Mouse (Mus musculus) lung, embryonic 15.5 days (tissue): ENCODE data around the gene Triml2. TPM values are rescaled to one million over a fixed set of nuclear protein-coding genes. Genes with fewer than 3 reads are reported as not detected.

ENCODE experiments used
- ATAC-seq: fragments of 200-750 bp; cut with Nextera tagmentation; 2 replicates; pipeline ENCODE4 v1.8.0; 2017; ENCODE audit warnings: moderate number of reproducible peaks, borderline replicate concordance; ENCODE audit not compliant: low FRiP score, low TSS enrichment; ENCODE audit errors: extremely low read depth
- H3K27ac ChIP-seq: fragments of 300-500 bp; sonication (generic); 2 replicates; pipeline ENCODE4 v1.5.1; 2015; ENCODE audit warnings: moderate library complexity, mild to moderate bottlenecking, inconsistent platforms
- H3K27me3 ChIP-seq: fragments of 300-500 bp; sonication (generic); 2 replicates; pipeline ENCODE4 v1.6.1; 2015; ENCODE audit warnings: inconsistent platforms
- H3K36me3 ChIP-seq: fragments of 300-500 bp; sonication (generic); 2 replicates; pipeline ENCODE4 v1.6.1; 2015; ENCODE audit warnings: inconsistent platforms
- H3K4me1 ChIP-seq: fragments of 300-500 bp; sonication (generic); 2 replicates; pipeline ENCODE4 v1.6.1; 2015; ENCODE audit warnings: inconsistent platforms
- H3K4me2 ChIP-seq: fragments of 300-500 bp; sonication (generic); 2 replicates; pipeline ENCODE4 v1.6.1; 2015; ENCODE audit warnings: inconsistent platforms, mild to moderate bottlenecking, moderate library complexity
- H3K4me3 ChIP-seq: fragments of 300-500 bp; sonication (generic); 2 replicates; pipeline ENCODE4 v1.5.1; 2015; ENCODE audit warnings: mild to moderate bottlenecking, inconsistent platforms
- H3K9ac ChIP-seq: fragments of 300-500 bp; sonication (generic); 2 replicates; pipeline ENCODE4 v1.6.1; 2015; ENCODE audit warnings: inconsistent platforms
- H3K9me3 ChIP-seq: fragments of 300-500 bp; sonication (generic); 2 replicates; pipeline ENCODE4 v1.6.1; 2016; ENCODE audit warnings: inconsistent platforms
- WGBS: fragments of 180-500 bp; shearing (Covaris S2); methylation state at CpG from one replicate; pipeline ENCODE4 v1.1.7; 2015; 5-methylcytosine and 5-hydroxymethylcytosine counted together
- polyA plus RNA-seq: library from polyadenylated mRNA; unstranded; fragments of >200 nt; fragmentation: Nextera tagmentation; extraction: Ambion mirVana; gene quantifications from 2 replicates; pipeline ENCODE4 v1.2.1, GENCODE M21; 2015

Gene Triml2
- not detected in 2 replicates for polyA plus RNA-seq

DNA sequence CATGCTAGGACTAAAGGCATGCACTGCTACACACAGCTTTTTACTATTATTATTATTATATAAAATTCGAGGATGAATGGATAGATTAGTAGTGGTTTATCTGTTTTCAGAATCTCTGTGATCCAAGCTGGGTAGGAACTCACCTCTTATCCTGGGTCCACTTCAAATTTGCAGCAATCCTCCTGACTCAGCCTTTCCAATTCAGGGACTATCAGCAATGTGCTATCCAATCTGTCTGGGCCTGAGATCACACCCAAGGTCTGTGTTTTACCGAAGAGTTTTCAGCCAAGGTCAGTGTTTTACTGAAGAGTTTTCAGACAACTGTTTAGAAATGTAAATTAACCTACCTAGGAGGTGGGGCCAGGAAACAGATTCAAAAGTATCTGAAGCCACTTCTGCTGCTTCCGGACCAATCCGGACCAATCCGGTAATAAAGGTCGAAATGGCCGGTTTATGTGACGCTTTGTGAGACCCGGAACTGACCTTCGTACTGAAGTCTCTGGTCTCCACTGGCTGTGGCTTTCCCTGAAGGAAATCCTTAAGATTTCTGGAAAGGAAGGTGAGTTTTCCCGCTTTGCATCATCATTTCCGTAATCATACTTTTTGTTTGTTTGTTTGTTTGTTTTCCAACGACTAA lies at the start of gene Triml2:
TSS of gene Triml2 (plus strand) at position 488 of the 637 bp plus-strand sequence.
- H3K27me3 ChIP-seq = no peaks in the 10 kb centered on the region
- 91% methylated on average over 13 of the region's 13 CpGs for WGBS
- no peak within 1 kb of the TSS for H3K4me2 ChIP-seq
- no peaks in the 10 kb centered on the region for H3K9me3 ChIP-seq
- H3K27ac ChIP-seq = no peak within 1 kb of the TSS
- no peaks in the 10 kb centered on the region for H3K4me1 ChIP-seq
- no peak within 1 kb of the TSS for H3K4me3 ChIP-seq
- ATAC-seq = no peak
- no peaks in the 10 kb centered on the region for H3K36me3 ChIP-seq
- H3K9ac ChIP-seq = no peak within 1 kb of the TSS

DNA sequence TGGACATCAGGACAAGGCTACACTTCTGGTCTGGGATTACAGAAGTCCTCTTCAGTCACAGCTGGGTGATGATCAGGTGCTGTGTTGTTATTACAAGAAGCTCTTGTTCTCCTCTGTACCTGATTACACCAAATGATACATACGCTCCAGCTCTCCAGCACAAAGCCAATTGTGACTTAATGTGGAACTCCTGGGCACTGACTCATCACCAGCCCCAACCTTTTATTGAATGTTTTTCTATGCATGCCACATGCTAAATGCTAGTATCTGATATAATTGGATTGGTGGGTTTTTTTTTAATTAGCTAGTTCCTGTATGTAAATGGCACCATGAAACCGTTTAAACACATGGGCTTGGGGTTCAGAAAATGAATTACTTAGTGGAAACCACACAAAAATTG lies 39.0 kb upstream of the Triml2 start, which contains the start of gene Triml1:
TSS of gene Triml1 (minus strand) at position 101 of the 400 bp plus-strand sequence.
- no peak within 1 kb of the TSS for H3K27ac ChIP-seq
- 71% methylated on average over 2 of the region's 2 CpGs for WGBS
- H3K4me1 ChIP-seq = no peaks in the 10 kb centered on the region
- ATAC-seq = no peak
- H3K9ac ChIP-seq = no peak within 1 kb of the TSS
- H3K9me3 ChIP-seq = no peaks in the 10 kb centered on the region
- H3K36me3 ChIP-seq = no peaks in the 10 kb centered on the region
- no peak within 1 kb of the TSS for H3K4me3 ChIP-seq
- H3K4me2 ChIP-seq = no peak within 1 kb of the TSS
- H3K27me3 ChIP-seq = no peaks in the 10 kb centered on the region

DNA sequence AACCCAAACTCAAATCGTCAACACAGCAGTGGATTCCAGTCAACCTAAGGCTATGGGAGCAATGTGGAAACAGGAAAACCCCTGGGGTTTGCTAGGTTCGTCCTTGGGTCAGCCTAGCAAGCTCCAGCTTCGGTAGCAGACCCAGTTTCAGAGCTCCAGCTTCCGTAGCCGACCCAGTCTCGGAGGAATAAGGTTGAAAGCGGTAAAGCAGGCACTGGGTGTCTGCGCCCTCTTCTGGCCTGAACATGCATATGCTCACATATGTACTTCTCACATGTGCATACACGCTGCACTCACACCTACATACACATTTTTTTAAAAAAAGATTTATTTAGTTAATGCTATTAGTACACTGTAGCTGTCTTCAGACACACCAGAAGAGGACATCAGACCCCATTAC lies 31.0 kb upstream of the Triml2 start:
- 84% methylated on average over 9 of the region's 9 CpGs for WGBS
- H3K27ac ChIP-seq = no peak overlapping the region
- no peak overlapping the region for H3K4me2 ChIP-seq
- no peaks in the 10 kb centered on the region for H3K27me3 ChIP-seq
- H3K9ac ChIP-seq = no peak overlapping the region
- no peak for ATAC-seq
- no peaks in the 10 kb centered on the region for H3K36me3 ChIP-seq
- no peaks in the 10 kb centered on the region for H3K4me1 ChIP-seq
- no peaks in the 10 kb centered on the region for H3K9me3 ChIP-seq
- H3K4me3 ChIP-seq = no peak overlapping the region

- 0 out of 2 replicates have a peak, but pooled peaks have one; percentile 8 for ATAC-seq
Observed at GRCm38 (mm10) chr8:43163255-43163654, 17.1 kb upstream of the Triml2 start.

GRCm38 (mm10) chr8:43164453-43164852 lies 15.9 kb upstream of the Triml2 start:
- no peaks in the 10 kb centered on the region for H3K36me3 ChIP-seq
- 73% methylated on average over 3 of the region's 3 CpGs for WGBS
- H3K27ac ChIP-seq = no peak overlapping the region
- no peak overlapping the region for H3K4me2 ChIP-seq
- no peaks in the 10 kb centered on the region for H3K9me3 ChIP-seq
- no peaks in the 10 kb centered on the region for H3K4me1 ChIP-seq
- no peak overlapping the region for H3K9ac ChIP-seq
- no peak for ATAC-seq
- no peak overlapping the region for H3K4me3 ChIP-seq
- H3K27me3 ChIP-seq = no peaks in the 10 kb centered on the region

More at GRCm38 (mm10) chr8:43163255-43163654, 17.1 kb upstream of the Triml2 start:
- no peaks in the 10 kb centered on the region for H3K36me3 ChIP-seq
- 72% methylated on average over 11 of the region's 11 CpGs for WGBS
- H3K9ac ChIP-seq = no peak overlapping the region
- H3K27me3 ChIP-seq = no peaks in the 10 kb centered on the region
- H3K27ac ChIP-seq = no peak overlapping the region
- no peaks in the 10 kb centered on the region for H3K4me1 ChIP-seq
- H3K9me3 ChIP-seq = no peaks in the 10 kb centered on the region
- no peak overlapping the region for H3K4me2 ChIP-seq
- no peak overlapping the region for H3K4me3 ChIP-seq

- WGBS = 89% methylated on average over 4 of the region's 4 CpGs
- Histone ChIP-seq H3K36me3 (no peaks in the 10 kb centered on the region), H3K4me1 (no peaks in the 10 kb centered on the region), H3K9ac (no peak overlapping the region), H3K9me3 (no peaks in the 10 kb centered on the region), H3K4me2 (no peak overlapping the region), H3K27me3 (no peaks in the 10 kb centered on the region), H3K4me3 (no peak overlapping the region), H3K27ac (no peak overlapping the region)
- ATAC-seq = no peak
Observed at GRCm38 (mm10) chr8:43168083-43168482, 12.3 kb upstream of the Triml2 start.

GRCm38 (mm10) chr8:43169249-43169755 lies 11.0 kb upstream of the Triml2 start:
- no peak overlapping the region for H3K27ac ChIP-seq
- no peaks in the 10 kb centered on the region for H3K4me1 ChIP-seq
- no peaks in the 10 kb centered on the region for H3K9me3 ChIP-seq
- WGBS = 73% methylated on average over 6 of the region's 6 CpGs
- no peak for ATAC-seq
- no peaks in the 10 kb centered on the region for H3K27me3 ChIP-seq
- no peaks in the 10 kb centered on the region for H3K36me3 ChIP-seq
- H3K4me2 ChIP-seq = no peak overlapping the region
- no peak overlapping the region for H3K4me3 ChIP-seq
- no peak overlapping the region for H3K9ac ChIP-seq

- Histone ChIP-seq H3K27ac (no peak overlapping the region), H3K27me3 (no peaks in the 10 kb centered on the region), H3K9me3 (no peaks in the 10 kb centered on the region), H3K36me3 (no peaks in the 10 kb centered on the region), H3K4me1 (no peaks in the 10 kb centered on the region), H3K9ac (no peak overlapping the region), H3K4me2 (no peak overlapping the region), H3K4me3 (no peak overlapping the region)
- 85% methylated on average over 6 of the region's 6 CpGs for WGBS
- no peak for ATAC-seq
Observed at GRCm38 (mm10) chr8:43176766-43177486, 3.4 kb upstream of the Triml2 start.

GRCm38 (mm10) chr8:43178263-43178662 lies 2.1 kb upstream of the Triml2 start:
- no peak overlapping the region for H3K4me3 ChIP-seq
- H3K4me1 ChIP-seq = no peaks in the 10 kb centered on the region
- WGBS = 51% methylated on average over 3 of the region's 3 CpGs
- no peak overlapping the region for H3K27ac ChIP-seq
- H3K36me3 ChIP-seq = no peaks in the 10 kb centered on the region
- ATAC-seq = no peak
- no peak overlapping the region for H3K9ac ChIP-seq
- no peaks in the 10 kb centered on the region for H3K9me3 ChIP-seq
- H3K4me2 ChIP-seq = no peak overlapping the region
- H3K27me3 ChIP-seq = no peaks in the 10 kb centered on the region

DNA sequence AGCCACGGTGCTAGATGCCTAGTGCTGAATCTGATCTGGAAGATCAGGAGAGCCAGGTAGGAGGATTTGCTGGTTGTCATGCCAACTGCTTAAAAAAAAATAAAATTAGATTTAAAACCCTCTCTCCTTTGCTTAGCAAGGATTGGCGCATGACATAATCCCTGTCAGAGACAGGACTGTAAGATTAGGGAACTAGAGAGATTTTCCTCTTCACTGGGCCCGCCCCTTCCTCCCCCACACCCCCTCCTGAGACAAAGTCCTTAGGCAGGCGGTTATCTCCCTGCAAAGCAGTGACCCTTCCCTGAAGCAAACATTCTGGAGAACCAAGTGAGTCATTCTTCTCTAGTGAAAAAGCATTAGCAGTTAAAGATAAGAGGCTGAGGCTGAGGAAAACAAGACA lies 1.2 kb upstream of the Triml2 start:
- Histone ChIP-seq H3K4me3 (no peak overlapping the region), H3K27me3 (no peaks in the 10 kb centered on the region), H3K4me1 (no peaks in the 10 kb centered on the region), H3K9ac (no peak overlapping the region), H3K36me3 (no peaks in the 10 kb centered on the region), H3K9me3 (no peaks in the 10 kb centered on the region), H3K4me2 (no peak overlapping the region), H3K27ac (no peak overlapping the region)
- WGBS = 19% methylated on average over 4 of the region's 4 CpGs
- no peak for ATAC-seq

- 92% methylated on average over 2 of the region's 2 CpGs for WGBS
- no peak overlapping the region for H3K9ac ChIP-seq
Observed at GRCm38 (mm10) chr8:43182281-43182680, 1.9 kb downstream of the Triml2 start.

GRCm38 (mm10) chr8:43215554-43215953 lies 35.2 kb downstream of the Triml2 start:
- Histone ChIP-seq H3K27me3 (no peaks in the 10 kb centered on the region), H3K4me1 (no peaks in the 10 kb centered on the region), H3K4me2 (no peak overlapping the region), H3K9me3 (no peaks in the 10 kb centered on the region), H3K4me3 (no peak overlapping the region), H3K36me3 (no peaks in the 10 kb centered on the region), H3K9ac (no peak overlapping the region), H3K27ac (no peak overlapping the region)
- no peak for ATAC-seq

More at GRCm38 (mm10) chr8:43182281-43182680, 1.9 kb downstream of the Triml2 start:
- no peaks in the 10 kb centered on the region for H3K27me3 ChIP-seq
- H3K36me3 ChIP-seq = no peaks in the 10 kb centered on the region
- ATAC-seq = no peak
- H3K4me2 ChIP-seq = no peak overlapping the region
- no peak overlapping the region for H3K27ac ChIP-seq
- no peaks in the 10 kb centered on the region for H3K9me3 ChIP-seq
- H3K4me3 ChIP-seq = no peak overlapping the region
- no peaks in the 10 kb centered on the region for H3K4me1 ChIP-seq
